Mouse (Mus musculus) small intestine, adult 2 months (tissue): ENCODE data around the gene Kynu.

Experiments
- CTCF ChIP-seq: fragments of 200-500 bp; IDR thresholded peaks from 2 replicates; pipeline ENCODE4 v1.5.1; 2012; ENCODE audit warnings: low read depth, mild to moderate bottlenecking, control low read depth, inconsistent platforms, low read length, moderate library complexity, mixed read lengths; ENCODE audit not compliant: insufficient replicate concordance, insufficient read length; ENCODE audit errors: extremely low read depth
- POLR2A ChIP-seq: fragments of 200-500 bp; IDR thresholded peaks from 2 replicates; pipeline ENCODE4 v1.6.1; 2012; ENCODE audit warnings: low read depth, mild to moderate bottlenecking, control low read depth, inconsistent platforms, low read length, moderate library complexity

DNA sequence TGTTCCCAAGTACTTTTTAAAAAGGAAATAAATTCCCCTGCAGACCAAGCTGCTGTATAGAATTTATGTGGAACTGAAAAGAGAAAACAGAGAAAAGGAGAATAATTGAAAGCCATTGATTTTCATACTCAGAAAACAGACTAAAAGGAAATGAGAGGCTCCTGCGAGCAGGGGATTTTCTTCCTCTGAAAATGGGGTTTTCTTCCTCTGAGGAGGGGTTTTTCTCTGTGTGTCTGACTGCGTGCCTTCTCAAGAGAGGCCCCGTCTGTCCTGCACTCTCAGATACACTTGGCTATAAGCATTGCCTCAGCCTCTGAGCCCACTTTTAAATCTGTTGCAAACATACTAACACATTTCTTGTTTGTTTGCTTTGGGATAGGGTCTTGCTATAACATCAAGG is 1.9 kb downstream of the Kynu start:
- no peak for TF ChIP-seq CTCF
- no peak for TF ChIP-seq POLR2A
